Mouse (Mus musculus) frontal cortex, postnatal 25 days (tissue): ENCODE measurements around the gene Nxn.

Experiments used
- DNase-seq, 2 experiments: peaks; one replicate each; pipeline ENCODE4 v3.0.0; 2022; ENCODE audit warnings: low spot score in 2 of 2

The Nxn gene

DNA sequence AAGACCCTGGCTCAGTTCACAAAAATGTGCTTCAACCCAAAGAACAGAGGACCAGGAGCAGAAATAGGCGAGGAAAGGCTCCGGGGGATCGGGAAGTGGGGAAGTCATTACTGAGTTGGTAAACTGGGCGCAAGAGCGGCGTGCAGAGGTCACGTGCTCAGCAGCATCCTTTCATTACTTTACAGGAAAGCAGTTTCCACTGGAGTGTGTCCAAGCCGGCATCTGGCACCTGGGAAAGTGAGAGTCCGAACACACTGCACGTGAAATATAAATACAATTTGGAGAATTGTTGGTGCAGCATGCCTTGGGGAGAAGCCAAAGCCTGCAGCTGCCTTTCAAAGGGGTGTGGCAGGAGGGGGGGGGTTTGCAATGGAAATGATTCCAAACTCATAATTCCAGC is 2.5 kb upstream of the Nxn start:
- no peak for DNase-seq

DNA sequence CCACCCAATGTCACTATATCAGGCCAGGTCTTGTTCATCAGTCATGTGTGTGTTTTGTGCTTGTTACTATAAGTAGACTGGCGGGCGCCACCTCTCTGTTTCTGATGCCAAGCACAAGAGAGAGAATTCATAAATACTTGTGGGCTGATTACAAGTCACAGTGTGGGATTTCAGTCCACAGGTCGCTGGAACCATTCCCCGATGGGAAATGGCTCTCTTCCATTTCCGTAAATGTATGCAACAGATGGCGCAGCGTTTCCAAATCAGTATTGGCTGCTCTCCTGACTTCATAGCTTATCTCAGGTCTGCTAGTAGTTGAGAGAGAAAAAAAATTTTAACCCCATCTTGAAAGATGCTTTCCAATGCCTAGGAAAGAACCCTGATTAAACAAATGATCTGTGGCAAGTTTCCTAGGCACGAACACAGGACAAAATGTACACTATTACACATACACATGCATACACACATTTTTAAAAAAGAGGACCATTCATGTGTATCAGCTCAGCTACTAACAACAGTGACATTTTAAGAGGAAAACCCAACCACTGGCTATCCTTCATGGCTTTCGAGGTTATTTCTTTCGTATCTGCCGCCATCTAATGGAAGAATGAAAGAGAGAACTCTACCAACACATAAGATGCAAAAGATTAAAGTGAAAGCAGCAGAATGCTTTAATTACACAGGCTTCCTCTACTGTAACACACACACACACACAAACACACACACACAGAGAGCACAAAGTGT is 819 bp upstream of the Nxn start:
- DNase-seq = no peak

DNA sequence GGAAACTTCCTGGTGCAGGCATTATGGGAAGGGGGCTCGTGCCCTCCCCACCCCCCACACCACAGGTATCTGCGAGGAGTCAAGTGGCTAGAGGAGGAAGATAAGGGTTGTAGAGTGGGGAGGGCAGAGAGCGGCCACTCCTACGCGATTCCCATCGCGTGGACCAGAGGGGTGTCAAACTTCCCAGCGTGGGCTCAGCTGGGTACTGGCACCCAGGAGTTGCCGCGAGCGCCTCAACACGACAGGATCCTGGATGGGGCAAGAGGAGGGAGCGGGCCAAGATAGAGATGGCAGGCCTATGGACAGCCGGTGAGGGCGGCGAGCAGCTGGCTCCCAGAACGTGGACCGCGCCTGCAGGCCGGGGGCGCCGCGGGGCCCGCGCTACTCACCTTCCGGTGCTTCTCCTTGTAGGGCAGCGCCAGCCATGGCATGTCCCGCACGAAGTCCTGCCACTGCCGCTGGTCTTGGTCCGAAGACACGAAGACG is 585 bp downstream of the Nxn start:
- no peak for DNase-seq

DNA sequence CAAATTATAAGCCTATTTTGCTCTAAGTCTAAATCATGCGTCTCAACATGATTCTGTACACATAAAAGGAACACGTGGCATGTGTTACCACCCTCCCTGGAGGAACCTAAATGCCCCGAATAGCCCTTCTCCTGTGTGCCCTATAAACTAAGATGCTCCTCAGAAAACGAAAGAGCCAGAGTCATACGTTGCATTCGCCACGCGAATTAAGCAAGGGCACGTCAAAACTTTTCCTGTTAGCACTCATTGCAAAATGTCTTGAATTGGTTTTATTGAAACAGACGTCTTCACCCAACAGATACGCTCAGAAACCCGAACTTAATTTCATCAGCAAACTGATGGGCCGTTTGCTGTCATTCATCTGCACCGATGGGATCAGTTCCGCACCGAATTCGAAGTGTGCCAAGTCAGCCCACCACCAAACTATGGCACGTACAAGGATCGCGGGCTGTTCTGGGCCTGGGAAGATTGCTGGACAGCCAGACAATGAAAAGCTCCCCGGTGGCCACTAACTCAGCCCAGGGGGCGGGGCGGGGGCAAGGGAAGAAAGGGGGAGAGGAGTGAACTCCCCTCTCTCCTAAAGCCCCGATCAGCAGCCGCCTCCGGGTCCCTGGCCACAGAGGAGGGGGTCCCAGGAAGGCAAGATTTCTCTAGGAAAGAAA is 1.2 kb downstream of the Nxn start:
- no peak for DNase-seq

DNA sequence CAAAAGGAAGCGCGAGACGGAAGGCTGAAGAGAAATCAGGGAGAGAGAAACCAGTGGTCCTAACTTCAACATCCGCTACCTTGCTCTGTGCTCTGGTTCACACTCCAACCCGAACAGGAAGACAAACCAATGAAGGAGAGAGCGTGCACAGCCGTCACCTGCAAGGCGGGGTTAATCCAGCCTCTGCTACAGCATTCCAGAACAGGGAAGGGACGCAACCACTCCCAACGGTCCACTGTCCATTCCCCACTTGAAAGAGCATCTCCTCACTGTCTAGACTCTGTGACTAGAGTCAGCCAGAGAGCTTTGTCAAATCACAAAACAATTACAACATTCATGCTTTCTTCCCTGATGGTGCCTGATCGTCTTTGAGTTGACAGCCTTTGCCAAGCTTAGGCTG is 5.9 kb downstream of the Nxn start:
- DNase-seq = no peak

DNA sequence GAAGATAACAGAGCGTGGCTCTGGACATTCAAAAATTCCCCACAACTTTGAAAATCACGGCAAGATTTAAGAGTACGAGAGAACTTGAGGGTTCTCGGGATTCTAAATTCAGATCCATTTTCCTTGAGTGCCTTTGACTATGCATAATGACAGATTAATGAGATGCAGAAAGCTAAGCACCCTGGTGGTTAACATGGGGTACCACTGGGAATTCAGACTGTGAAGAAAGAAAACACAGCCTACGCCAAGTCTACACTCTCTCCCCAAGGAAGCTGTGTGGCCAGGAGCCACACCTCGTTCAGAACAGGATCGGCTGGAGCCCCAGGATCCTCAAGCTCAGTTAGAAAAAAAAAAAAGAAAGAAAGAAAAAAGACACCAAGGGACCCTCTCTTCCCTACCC is 6.4 kb downstream of the Nxn start:
- no peak for DNase-seq

DNA sequence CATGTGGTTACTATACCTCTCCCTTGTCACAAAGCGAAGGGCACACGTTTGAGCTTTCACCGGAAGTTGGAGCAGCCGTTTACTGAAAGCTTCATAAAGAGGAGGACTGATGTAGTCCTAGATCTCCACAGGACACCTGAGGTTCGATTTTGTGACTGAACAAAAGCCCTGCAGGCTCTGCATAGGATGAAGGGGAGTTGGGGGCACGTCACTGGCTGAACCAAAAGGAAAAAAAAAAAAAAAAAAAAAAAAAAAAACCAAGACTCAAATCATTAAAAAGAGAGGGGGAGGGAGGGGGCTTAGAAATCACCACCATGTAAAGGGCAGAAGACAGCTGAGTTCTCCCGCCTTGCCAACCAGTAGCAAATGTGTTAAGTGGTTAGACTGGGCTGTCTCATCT is 10.2 kb downstream of the Nxn start:
- no peak for DNase-seq

DNA sequence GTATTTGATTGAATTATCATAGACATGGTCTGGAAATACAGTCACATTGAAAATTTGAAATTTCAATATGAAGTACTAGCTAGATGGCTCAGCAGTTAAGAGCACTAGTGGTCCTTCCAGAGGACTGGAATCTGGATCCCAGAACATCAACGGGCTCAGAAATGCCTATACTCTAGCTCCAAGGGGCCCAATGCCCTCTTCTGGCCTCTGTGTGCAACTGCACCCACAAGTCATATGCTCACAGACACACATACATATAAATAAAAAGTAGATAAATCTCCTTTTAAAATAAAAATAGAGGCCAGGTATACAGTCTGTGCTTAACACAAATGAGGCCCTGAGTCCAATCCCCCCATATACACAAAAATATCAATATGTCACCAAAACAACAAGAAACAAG is 11.8 kb downstream of the Nxn start:
- no peak for DNase-seq

DNA sequence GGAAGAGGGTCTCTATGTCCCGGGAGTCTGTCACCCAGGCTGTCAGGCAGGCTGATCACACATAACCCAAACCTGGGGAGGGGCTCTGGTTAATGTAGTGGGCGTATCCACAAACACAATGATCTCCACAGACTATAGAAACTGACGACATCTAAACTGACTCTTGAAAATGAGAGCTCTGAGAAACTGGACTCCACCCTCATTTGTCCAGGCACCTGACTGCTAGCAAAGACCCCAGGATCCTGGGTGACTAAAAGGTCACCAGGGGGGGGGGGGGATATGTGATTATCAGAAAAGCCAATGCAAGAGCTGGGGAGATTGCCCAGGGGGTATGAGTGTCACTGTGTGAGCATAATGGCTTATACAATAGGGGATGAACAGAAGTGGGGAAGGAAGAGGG is 13.2 kb downstream of the Nxn start:
- no peak for DNase-seq

DNA sequence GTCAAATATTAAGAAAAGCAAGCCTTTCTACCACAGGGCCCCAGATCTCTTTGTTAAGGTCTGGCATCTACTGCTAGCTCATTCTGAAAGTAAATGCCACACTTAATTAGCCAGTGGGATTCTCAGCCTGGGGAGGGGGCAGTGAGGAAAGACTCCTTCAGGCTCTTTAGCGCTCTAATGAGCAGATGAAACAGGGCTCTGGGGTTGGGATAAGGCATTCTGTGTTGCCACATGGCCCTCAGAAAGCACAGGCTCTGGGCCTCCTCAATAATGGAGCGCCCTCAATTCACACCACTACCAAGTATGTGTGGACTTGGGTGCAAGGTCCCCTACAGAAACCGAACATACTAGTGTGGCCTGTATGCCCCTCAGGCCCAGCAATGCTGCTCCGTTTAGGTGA is 13.9 kb downstream of the Nxn start:
- DNase-seq = no peak

DNA sequence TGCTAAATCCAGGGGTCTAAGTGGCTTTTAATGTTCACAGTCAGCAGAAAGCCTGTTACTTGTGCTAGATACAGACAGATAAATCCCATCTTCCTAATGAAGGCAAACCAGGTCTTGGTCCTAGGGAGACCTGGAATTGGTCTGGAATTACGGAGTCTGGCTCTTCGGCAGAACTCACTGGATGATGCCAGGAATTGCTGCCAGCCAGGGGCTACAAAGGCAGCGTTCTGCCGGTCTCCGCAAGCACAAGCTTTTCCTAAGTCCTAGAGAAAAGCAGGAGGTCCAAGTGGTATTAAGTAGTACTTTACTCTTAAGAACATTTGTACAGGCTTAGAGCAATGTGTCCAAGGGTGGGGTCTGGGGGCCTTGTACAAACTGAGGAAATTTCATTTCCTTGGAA is 14.6 kb downstream of the Nxn start:
- no peak for DNase-seq

DNA sequence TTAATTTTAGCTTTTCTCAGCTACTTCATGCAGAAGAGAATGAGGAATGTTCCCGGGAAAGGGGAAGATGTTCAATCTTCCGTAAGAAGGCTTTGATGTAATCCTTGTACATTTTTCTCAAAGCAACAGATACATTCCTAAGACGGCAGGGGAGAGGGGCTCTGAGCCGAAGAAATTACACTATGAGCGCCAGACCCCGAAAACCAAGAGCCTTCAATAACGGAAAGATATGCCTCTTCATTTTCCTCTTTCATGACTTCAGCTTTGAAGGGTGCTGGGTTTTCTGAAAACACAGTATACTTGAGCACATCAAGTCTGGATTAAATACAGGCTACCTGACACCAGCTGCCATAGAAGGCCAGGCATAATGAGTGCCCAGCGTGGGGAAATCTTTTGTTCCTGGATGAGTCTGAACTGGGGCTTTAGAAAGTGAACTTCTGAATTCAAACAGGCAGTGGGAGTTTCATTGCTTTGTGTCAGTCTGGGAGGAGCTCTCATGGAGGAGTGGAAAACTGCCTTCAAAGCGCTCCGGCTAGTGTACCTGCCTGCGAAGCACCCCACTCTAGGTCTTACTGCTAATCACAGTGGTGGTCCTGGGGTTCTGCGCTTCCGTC is 16.1 kb downstream of the Nxn start:
- DNase-seq = no peak

DNA sequence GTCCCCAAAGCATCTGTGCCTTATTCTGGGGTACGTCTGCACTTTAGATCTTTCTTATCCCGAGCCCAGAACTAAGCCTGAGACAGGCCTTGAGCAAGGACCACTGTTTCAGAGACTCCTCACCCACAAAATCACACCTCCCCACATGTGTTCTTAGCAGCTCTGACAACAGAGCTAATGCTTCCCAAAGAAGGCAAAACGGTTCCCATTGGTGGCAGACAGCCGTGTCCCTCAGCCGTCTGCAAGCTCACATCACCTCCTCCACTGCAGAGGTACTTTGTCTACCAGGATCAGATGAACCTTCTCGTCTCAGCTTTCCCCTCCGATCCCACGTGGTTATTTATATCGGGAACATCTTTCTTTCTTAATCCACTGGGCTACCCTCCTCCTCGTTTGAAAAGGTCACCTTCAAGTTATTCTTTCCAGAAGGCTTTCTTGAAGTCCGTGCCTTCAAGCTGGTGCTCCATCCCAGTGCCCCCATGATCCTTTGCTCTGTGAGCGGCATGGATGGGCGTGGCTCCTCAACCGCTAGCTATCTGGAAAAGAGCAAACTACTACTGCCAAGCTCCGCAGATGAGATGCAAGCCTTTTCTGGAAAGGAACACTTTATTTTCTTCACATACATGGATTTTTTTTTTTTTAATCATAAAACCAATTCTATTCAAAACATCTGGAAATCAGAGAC is 17.6 kb downstream of the Nxn start:
- DNase-seq = no peak

DNA sequence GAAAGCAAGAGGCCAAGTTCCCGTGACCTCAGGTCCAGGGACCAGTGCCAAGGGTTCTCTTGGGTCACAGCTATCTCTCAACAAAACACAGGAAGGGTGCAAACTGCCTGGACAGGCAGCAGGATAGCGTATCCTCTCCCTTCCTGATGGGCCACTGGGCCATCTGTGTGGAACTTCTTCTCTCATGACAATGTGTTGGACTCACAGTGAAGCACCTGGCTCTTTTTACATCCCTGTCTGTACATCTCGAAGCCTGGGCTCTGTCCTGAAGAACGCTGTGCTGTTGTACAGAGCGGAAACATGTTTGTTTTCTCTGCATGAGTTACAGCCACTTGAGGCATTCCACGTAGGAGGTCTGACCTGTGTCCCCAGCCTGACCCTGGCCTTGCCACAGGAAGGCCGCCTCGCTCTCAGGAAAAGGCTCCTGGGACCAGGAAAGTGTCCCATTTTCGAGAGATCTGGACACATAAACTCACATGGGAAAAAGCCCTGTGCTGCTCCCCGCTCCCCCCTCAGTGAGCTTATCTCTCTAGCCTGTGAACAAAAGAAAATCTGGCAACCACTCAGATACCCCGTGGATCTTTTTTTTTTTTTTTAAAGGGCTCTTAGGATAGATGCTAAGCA is 18.9 kb downstream of the Nxn start:
- no peak for DNase-seq

DNA sequence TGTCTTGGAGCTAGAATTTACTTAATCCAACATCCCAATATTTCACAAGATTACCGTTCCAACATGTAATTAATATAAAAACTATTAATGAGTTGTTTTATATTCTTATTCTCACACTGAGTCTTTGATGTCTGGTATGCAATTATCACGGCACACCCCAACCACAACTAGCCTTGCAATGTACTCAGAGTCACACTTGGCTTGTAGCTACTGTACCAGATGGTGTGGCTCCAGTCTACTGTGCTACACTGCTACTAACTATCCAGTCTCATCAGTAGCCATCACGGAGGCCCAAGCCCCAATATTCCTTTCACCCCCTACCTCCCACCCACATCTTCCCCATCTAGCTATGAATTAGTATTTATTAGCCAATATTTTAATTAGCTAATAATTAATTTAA is 22.5 kb downstream of the Nxn start:
- no peak for DNase-seq

DNA sequence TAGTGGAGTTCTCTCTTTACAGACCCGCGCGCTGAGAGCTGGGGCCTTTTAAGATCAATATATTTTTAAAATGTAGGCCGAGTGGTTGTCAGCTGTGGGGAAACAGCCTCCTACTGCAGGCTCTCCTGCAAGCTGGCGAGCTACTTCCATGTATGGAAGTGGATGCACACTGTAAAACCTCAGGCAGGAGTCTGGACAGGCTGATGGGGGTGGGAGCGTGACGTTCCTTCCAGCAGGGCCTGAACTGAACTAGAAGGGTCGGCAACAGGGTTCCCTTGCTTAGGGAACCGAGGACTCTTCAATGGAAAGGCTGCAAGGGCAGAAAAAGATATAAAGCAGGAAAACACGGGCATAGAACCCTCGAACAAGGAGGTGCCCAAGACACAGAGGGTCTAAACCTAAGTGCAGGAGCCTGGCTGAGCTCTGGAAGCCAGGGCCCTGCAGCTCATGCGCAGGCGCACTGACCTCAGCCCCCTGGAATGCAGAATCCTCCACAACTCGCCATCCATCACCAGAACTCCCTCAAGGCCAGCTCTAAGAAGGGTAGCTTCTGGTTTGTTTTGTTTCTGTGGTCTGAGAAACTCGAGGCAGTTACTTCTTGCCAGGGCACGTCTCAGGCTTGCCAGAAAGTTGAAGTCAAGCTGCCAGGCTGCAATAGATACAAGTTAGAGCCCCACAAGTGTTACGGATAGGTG is 24.3 kb downstream of the Nxn start:
- no peak for DNase-seq

DNA sequence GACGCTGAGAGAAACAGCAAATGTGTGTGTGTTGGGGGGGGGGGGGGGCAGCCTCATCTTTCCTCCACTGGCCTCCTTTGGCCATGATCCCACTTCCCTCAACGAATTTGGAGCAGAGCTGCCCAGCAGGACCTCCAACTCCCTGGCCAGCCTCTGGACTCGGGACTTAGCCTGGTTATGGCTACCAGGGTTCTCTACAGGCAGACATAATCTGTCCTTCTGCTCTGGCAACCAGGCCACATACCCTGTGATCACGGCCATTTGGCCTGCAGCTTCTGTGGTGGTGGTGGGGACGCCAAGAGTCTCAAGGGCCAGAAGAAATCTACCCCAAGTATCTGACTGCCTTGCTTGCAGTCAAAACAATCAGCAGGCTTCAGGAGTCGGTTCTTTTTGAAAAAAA is 26.4 kb downstream of the Nxn start:
- no peak for DNase-seq

DNA sequence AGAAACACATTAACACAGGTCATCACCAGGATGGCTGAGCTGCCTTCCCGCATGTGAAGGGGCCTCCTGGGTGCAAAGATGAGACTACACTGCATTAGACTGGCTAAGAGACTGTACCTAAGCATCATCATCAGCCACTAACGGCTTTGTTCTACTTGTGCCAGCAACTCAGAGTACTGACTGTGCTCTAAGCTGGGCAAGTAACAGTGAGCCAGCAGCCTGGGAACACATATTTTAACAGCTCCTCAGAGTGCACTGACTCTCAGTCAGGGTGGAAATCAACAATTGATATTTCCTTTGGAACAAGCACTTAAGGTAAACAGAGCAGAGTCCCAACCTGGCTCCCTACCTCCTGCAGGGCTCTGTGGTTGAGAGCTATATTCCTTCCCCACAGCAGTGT is 26.8 kb downstream of the Nxn start:
- no peak for DNase-seq

DNA sequence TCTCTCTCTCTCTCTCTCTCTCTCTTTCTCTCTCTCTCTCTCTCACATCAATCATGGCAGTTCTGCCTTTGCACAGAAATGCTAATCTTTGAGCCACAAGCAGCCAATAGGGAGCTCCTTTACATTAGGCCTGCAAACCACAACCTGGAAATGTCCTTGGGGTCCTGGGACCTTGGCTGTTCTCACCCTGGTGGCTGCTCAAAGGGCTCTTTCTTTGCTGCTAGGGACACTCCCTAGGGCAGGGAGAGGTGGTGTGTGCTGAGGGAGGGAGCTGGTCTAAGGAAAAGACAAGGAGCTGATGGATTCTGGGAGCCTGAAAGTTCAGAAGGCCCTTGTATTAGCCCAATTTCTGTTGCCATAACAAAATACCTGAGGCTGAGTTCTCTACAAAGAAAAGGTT is 28.4 kb downstream of the Nxn start:
- DNase-seq = no peak

DNA sequence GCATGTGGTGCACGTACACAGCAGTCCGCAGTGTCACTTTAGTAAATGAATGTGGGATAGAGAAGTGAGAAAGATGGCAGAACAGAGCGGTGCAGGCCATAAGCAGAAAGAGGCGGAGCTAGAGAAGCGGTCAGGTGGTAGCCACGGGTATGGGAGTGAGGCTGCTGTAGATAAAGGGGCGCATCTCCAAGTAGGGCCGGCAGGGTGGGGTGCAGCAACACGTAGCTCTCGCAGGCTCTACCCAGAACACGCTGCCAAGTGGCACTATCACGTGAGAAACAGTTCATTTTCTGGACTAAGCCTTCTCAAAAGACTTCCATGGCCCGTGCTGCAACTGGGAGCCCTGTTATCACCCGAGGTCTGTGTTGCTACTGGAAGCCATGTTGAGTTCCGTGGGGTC is 32.2 kb downstream of the Nxn start:
- DNase-seq = no peak

DNA sequence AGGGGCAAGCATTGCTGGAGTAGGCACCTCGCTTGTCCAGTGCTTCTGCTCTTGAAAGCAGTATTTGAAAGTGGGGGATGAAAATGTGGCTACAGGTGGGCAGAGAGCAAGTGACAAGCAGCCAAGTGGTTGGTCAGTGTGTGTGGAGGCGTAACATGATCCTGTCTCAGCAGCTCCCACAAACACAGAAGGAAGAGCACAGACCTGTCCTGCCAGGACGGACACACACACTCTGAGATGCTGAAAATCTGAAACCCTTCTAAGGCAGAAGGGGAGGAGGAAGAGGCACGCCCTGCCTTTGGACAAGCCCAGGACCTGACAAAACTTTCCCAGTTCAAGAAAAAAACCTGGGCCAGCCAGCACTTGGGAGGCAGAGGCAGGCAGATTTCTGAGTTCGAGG is 34.9 kb downstream of the Nxn start:
- DNase-seq = no peak

DNA sequence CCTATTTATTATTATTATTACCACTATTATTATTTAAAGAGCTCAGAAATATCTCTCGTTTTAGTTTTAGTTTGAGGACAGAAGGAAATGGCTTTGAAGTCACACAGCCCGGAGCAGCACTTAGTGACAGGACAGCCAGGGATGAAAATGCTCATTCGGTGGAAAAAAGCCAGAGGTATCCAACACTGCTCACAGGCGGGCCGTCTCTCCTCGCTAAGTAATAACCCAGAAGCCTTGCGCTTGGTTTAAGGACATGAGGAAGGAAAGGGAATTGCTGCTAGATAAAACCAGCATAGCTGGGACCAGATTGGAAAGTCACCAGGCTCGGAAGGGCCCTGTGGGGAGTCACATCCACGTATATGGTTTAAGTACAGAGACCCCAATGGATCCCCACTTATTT is 35.3 kb downstream of the Nxn start:
- DNase-seq = no peak
